Mouse (Mus musculus): Measurements from ENCODE around the gene 2410137M14Rik. TPM values are rescaled to one million over a fixed set of nuclear protein-coding genes. Genes with fewer than 3 reads are reported as not detected.

The 2410137M14Rik gene
- not detected for polyA plus RNA-seq (2017; shearing (Covaris generic))

GRCm38 (mm10) chr17:36981221-36981813 lies at the start of gene 2410137M14Rik:
Gene 2410137M14Rik, minus strand, starts transcription at chr17:36981237.

DNA sequence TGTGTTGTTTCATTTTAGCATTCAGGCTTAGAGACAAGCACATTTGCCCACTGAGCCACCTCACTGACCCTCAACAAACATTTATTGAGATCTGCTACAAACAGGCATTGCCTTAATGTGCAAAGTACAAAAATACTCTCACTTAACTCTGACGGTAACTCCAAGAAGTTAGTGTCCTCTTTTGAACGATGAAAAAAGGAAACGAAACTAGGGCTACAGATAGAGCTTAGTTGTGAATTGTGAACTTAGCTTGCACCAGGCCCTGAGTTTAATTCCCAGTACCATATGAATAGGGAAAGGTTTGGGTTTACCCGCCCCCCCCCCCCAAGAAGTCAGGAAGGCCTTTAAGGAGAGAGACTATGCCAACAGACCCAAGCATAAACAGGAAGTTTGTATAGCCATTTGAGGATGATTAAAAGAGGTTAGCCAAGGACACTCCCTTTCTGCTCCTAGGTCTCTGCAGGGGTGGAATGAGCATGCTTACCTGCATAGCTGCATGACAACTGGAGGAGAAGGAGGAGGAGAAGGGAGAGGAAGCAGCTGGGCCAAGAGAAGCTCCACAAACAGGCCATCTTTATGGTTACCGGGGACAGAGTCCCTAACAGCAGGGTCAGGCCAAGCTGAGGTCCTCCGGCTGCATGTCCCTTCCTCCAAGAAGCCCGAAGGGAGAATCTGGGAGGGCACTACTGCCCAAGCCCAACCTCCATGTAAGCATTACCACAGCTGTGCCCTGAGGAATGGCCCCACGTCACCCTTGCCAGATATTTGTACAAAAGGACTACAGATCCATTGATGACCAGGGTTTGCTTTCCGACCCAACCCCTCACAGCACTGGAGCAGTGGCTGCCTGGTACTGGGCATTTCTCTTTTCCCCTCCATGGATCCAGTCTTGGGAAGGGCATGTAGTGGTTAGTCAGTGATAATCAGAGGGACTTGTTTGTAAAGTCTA lies 41.9 kb upstream of the 2410137M14Rik start, which contains the start of gene Mog:
Gene Mog (minus strand): TSS at position 771 of the 949 bp plus-strand sequence.

DNA sequence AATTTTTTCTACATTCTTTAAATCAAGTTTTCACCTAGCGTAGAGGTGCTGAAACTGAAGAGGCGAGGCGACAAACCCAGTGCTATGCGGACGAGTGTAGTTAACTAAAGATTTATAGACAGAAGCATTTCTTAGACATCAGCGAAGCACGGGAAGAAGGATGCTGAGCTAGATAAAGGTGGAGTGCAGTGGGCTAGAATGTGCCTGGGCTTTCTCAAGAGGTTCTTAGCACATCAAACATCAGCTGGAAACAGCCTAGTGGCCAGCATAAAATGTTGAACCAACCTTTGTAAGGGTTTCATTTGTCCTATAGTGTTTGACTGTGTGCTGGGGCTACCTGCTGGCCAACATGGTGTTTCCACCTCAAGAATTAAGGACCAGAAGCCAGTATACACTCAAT lies 19.8 kb upstream of the 2410137M14Rik start, which contains the start of gene Zfp57:
Gene Zfp57 (plus strand): TSS at position 301 of the 400 bp plus-strand sequence.

GRCm38 (mm10) chr17:36989437-36989836 lies 8.4 kb upstream of the 2410137M14Rik start, which contains the start of gene H2-M5:
Gene H2-M5, minus strand, starts transcription at chr17:36989537.

DNA sequence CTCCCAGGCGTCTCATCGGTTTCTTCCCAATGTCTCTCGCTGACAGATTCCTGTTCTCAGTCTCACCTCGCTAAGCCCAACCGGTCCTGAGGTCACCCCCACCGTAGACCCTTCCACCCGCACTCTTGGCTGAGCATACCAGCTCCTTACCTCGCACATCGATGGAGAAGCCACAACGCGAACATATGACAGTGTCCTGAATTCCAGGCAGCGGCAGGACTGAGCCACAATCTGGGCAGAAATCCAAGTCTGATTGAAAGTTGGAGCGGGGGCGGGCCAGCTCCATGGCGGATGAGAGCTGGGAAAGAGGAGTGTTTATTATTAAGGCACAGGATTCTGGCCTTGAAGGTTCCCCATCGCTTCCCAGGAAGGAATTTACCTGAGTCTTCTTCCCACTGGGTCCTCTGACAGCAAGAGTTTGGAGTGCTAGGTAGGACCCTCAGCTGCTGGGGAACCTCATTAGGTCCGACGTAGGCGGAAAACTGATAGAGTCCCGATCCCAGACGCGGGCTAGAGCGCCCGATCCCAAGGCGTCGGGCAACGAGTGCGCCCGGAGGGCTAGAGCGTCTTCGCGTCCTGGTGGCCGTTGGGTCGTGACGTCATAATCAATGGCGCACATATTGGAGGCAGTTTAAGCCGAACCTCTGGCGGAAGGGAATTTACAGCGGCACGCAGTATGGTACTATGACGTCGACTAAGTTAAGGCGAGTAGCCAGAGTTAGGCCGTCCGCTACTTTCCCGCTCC lies 22.9 kb downstream of the 2410137M14Rik start, which contains the start of the genes Znrd1 and Znrd1as:
Gene Znrd1 (minus strand): TSS at position 561 of the 745 bp plus-strand sequence.
Gene Znrd1as (plus strand): TSS at position 594 of the 745 bp plus-strand sequence.

GRCm38 (mm10) chr17:36950981-36951947 lies 29.8 kb downstream of the 2410137M14Rik start, which contains the start of gene Ppp1r11:
Gene Ppp1r11, minus strand, starts transcription at chr17:36951741.

GRCm38 (mm10) chr17:36942791-36943471 lies 38.1 kb downstream of the 2410137M14Rik start, which contains the start of gene Rnf39:
Gene Rnf39, plus strand, starts transcription at chr17:36942918.

Other genes with a start within 250 kb of the 2410137M14Rik start
- not detected for gene H2-M10.5, start 208.3 kb downstream of the 2410137M14Rik start, polyA plus RNA-seq (2017; shearing (Covaris generic))
- gene H2-M10.6, start 169.1 kb downstream of the 2410137M14Rik start, polyA plus RNA-seq (2017; shearing (Covaris generic)), result not detected
- 170 TPM for gene Trim26, start 144.1 kb downstream of the 2410137M14Rik start, polyA plus RNA-seq (2017; shearing (Covaris generic))
- gene Trim15, start 114.0 kb downstream of the 2410137M14Rik start, polyA plus RNA-seq (2017; shearing (Covaris generic)), result 0.35 TPM
- gene Trim10, start 111.7 kb downstream of the 2410137M14Rik start, polyA plus RNA-seq (2017; shearing (Covaris generic)), result 1.0 TPM
- not detected for gene Trim40, start 91.1 kb downstream of the 2410137M14Rik start, polyA plus RNA-seq (2017; shearing (Covaris generic))
- not detected for gene Trim31, start 83.1 kb downstream of the 2410137M14Rik start, polyA plus RNA-seq (2017; shearing (Covaris generic))
- gene Rnf39, start 38.3 kb downstream of the 2410137M14Rik start, polyA plus RNA-seq (2017; shearing (Covaris generic)), result 0.21 TPM
- 186 TPM for gene Ppp1r11, start 29.5 kb downstream of the 2410137M14Rik start, polyA plus RNA-seq (2017; shearing (Covaris generic))
- 98.8 TPM for gene Znrd1, start 22.7 kb downstream of the 2410137M14Rik start, polyA plus RNA-seq (2017; shearing (Covaris generic))
- gene Znrd1as, start 22.6 kb downstream of the 2410137M14Rik start, polyA plus RNA-seq (2017; shearing (Covaris generic)), result 6.1 TPM
- gene H2-M5, start 8.3 kb upstream of the 2410137M14Rik start, polyA plus RNA-seq (2017; shearing (Covaris generic)), result not detected
- not detected for gene Zfp57, start 19.9 kb upstream of the 2410137M14Rik start, polyA plus RNA-seq (2017; shearing (Covaris generic))
- not detected for gene Mog, start 42.2 kb upstream of the 2410137M14Rik start, polyA plus RNA-seq (2017; shearing (Covaris generic))
- gene Gabbr1, start 64.7 kb upstream of the 2410137M14Rik start, polyA plus RNA-seq (2017; shearing (Covaris generic)), result 12.2 TPM
- not detected for gene Olfr90, start 107.3 kb upstream of the 2410137M14Rik start, polyA plus RNA-seq (2017; shearing (Covaris generic))
- 0.07 TPM for gene Olfr91, start 117.0 kb upstream of the 2410137M14Rik start, polyA plus RNA-seq (2017; shearing (Covaris generic))
- not detected for gene Olfr92, start 138.9 kb upstream of the 2410137M14Rik start, polyA plus RNA-seq (2017; shearing (Covaris generic))
- not detected for gene Olfr93, start 180.3 kb upstream of the 2410137M14Rik start, polyA plus RNA-seq (2017; shearing (Covaris generic))
- 0.70 TPM for gene Ubd, start 212.7 kb upstream of the 2410137M14Rik start, polyA plus RNA-seq (2017; shearing (Covaris generic))
- not detected for gene Olfr94, start 219.8 kb upstream of the 2410137M14Rik start, polyA plus RNA-seq (2017; shearing (Covaris generic))
- gene Olfr95, start 231.9 kb upstream of the 2410137M14Rik start, polyA plus RNA-seq (2017; shearing (Covaris generic)), result not detected
- gene Olfr96, start 238.9 kb upstream of the 2410137M14Rik start, polyA plus RNA-seq (2017; shearing (Covaris generic)), result not detected

Measured in activated CD4-positive, CD25-positive, alpha-beta regulatory T cell, adult 9 weeks (primary cell).